Mouse (Mus musculus): ENCODE results near the gene Grap2. TPM values are rescaled to one million over a fixed set of nuclear protein-coding genes. Genes with fewer than 3 reads are reported as not detected.

The Grap2 gene
- polyA plus RNA-seq, 1 experiment from 2014 or later, result 4.9 TPM

DNA sequence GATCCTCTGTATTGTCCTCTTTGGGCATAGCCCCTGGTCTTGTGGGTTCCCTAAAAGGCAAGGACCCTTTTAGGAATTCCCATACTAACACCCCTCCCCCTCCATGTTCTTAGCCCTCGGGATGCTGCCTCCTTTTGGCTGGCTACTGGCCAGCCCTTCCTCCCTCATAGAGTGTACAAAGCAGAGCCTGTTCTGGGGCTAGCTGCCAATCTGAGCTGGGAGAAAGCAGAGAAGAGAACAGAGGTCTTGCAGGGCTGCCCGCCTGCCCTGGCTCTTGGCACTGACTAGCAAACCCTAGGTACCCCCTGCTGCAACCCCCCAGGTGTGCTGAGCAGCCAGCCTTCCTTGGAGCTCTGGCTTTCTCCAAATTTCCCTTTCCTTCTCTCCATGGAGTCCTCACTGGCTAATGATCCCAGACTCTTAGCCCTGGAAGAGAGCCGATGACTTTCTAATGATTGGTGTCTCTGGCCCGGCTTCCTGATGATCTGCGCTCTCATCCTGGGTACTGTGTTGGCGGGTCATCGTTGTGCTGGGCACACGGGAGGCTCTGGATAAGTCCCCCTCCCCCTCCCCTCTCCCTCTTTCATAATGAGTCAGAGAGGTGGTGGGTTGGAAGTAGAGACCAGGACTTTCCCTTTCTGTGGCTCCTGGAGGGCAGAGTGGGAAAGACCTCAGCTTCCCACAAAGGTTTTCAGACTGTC lies 107.3 kb downstream of the Grap2 start:
- Histone ChIP-seq H3K9me3 (ENCODE audit: control insufficient read depth, low read length) (no peaks in the 10 kb centered on the region), H3K4me1 (ENCODE audit: control insufficient read depth, insufficient read depth, low read length) (peaks cover 5% of the 10 kb centered on the region), H3K27ac (ENCODE audit: low read depth, low read length) (no peak overlapping the region), H3K27me3 (ENCODE audit: control insufficient read depth, insufficient read depth, low read length) (no peaks in the 10 kb centered on the region), H3K36me3 (ENCODE audit: control insufficient read depth, insufficient read depth, low read length) (no peaks in the 10 kb centered on the region), H3K4me3 (ENCODE audit: low read depth, low read length) (no peak overlapping the region), H3K4me2 (no peak overlapping the region), H3K9ac (ENCODE audit: low read length) (no peak overlapping the region)
- 54% methylated on average over 8 of the region's 8 CpGs for WGBS
- ATAC-seq (ENCODE audit: low FRiP score), result no peak
- DNase-seq (ENCODE audit: low spot score, missing footprints), result peak; percentile 82

DNA sequence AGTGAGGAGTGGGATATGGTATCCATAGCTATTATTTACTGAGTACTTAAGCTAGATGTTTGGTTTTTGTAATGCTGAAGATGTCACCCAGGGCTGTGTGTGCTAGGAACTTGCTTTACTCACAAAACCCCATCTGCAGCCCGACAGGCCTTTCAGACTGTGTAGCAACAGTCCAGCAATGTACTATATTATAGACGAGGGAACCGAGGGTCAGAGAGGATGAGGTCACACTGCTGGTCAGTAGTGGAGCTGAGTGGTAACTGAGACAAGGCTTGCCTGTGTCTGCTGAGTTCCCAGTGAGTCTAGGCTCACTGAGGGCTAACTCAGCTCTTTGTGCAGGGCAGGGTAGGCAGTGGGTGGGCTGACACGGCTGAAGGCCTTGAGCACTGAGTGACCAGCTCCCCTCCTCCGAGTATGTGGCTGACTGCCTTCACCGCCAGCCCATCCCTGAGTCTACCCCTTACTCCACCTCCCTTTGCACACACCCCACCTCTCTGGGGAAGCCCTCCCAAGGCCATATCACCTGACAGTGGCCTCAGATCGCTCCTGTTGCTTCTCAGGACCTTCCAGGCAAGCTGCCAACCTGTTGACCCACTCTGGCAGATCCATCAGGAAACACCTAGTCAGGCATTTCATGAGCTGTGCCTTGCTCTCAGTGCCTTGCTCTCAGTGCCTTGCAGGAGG lies 108.1 kb downstream of the Grap2 start:
- WGBS, result 53% methylated on average over 7 of the region's 7 CpGs
- no peak for ATAC-seq (ENCODE audit: low FRiP score)
- no peak overlapping the region for H3K4me2 ChIP-seq
- H3K27ac ChIP-seq (ENCODE audit: low read depth, low read length), result no peak overlapping the region
- no peak overlapping the region for H3K4me3 ChIP-seq (ENCODE audit: low read depth, low read length)
- no peaks in the 10 kb centered on the region for H3K9me3 ChIP-seq (ENCODE audit: control insufficient read depth, low read length)
- peak; percentile 45 for DNase-seq (ENCODE audit: low spot score, missing footprints)
- no peak overlapping the region for H3K9ac ChIP-seq (ENCODE audit: low read length)
- H3K4me1 ChIP-seq (ENCODE audit: control insufficient read depth, insufficient read depth, low read length), result peaks cover 12% of the 10 kb centered on the region
- no peaks in the 10 kb centered on the region for H3K27me3 ChIP-seq (ENCODE audit: control insufficient read depth, insufficient read depth, low read length)
- H3K36me3 ChIP-seq (ENCODE audit: control insufficient read depth, insufficient read depth, low read length), result no peaks in the 10 kb centered on the region

DNA sequence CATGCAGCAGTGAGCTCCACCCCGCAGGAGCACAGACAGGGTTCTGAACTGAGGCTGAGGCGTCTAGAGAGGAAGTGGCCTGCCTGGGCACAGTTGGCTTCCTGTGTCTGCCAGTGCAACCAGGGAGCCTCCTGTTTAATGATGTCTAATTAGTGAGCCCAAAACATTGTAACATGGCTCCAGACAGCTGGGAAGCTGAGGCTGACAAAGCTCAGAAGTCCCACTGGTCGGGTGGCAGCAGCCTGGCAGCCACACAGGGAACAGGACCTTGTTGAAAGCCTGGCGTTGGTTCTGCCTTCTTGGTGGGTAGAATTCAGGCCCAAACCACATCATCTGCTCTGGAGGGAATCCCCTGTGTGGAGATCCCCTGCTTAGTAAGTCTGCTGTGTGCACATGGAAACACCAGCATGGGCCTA lies 109.1 kb downstream of the Grap2 start:
- H3K4me1 ChIP-seq (ENCODE audit: control insufficient read depth, insufficient read depth, low read length), result peaks cover 17% of the 10 kb centered on the region
- no peak overlapping the region for H3K4me3 ChIP-seq (ENCODE audit: low read depth, low read length)
- no peaks in the 10 kb centered on the region for H3K9me3 ChIP-seq (ENCODE audit: control insufficient read depth, low read length)
- H3K27me3 ChIP-seq (ENCODE audit: control insufficient read depth, insufficient read depth, low read length), result no peaks in the 10 kb centered on the region
- 78% methylated on average over 4 of the region's 4 CpGs for WGBS
- DNase-seq (ENCODE audit: low spot score, missing footprints) (no peak), ATAC-seq (ENCODE audit: low FRiP score) (no peak)
- no peaks in the 10 kb centered on the region for H3K36me3 ChIP-seq (ENCODE audit: control insufficient read depth, insufficient read depth, low read length)
- no peak overlapping the region for H3K27ac ChIP-seq (ENCODE audit: low read depth, low read length)
- H3K9ac ChIP-seq (ENCODE audit: low read length), result no peak overlapping the region
- H3K4me2 ChIP-seq, result no peak overlapping the region

DNA sequence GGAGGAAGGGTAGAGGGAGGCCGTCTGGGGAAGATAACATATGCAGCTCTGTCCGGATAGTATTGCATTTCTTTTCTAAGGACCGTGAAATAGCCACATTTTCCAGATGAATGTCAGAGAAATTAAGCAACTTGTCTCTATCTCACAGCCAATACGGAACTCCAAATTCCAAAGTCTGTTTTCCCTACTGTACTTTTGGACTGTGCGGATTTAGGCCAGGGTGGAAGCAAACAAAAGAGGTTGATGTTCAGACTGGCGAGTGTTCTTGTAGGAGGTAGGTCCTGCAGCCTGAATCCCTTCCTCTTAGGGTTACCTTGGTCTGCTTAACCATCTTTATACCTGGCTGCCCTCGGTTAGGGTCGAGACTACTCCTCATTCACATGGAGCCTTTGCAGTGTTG lies 109.9 kb downstream of the Grap2 start:
- no peak for ATAC-seq (ENCODE audit: low FRiP score)
- H3K27ac ChIP-seq (ENCODE audit: low read depth, low read length), result no peak overlapping the region
- no peaks in the 10 kb centered on the region for H3K36me3 ChIP-seq (ENCODE audit: control insufficient read depth, insufficient read depth, low read length)
- H3K9me3 ChIP-seq (ENCODE audit: control insufficient read depth, low read length), result no peaks in the 10 kb centered on the region
- no peak overlapping the region for H3K4me3 ChIP-seq (ENCODE audit: low read depth, low read length)
- no peak overlapping the region for H3K4me2 ChIP-seq
- peak; percentile 35 for DNase-seq (ENCODE audit: low spot score, missing footprints)
- H3K4me1 ChIP-seq (ENCODE audit: control insufficient read depth, insufficient read depth, low read length), result peaks cover 17% of the 10 kb centered on the region
- no peaks in the 10 kb centered on the region for H3K27me3 ChIP-seq (ENCODE audit: control insufficient read depth, insufficient read depth, low read length)
- 86% methylated on average over 8 of the region's 8 CpGs for WGBS
- no peak overlapping the region for H3K9ac ChIP-seq (ENCODE audit: low read length)

DNA sequence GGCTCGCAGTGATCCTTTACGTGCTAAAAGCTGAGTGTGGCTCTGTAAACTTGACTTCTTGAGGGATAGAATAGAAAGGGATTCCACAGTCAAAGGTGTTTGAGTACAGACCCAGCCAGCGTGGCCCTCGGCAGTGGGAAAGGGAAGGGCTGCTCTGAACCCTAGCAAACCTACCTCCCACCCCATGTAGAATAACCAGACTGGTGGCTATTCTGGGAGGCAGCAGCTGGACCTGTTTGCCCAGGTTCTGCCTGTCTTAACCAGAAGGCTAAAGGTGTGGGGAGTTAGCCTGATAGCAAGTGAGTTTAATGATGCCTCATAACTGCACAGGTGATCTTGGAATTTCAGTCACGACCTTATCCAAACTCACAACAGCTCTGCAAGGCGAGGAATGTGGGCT lies 110.8 kb downstream of the Grap2 start:
- H3K4me1 ChIP-seq (ENCODE audit: control insufficient read depth, insufficient read depth, low read length), result peaks cover 17% of the 10 kb centered on the region
- no peaks in the 10 kb centered on the region for H3K9me3 ChIP-seq (ENCODE audit: control insufficient read depth, low read length)
- H3K9ac ChIP-seq (ENCODE audit: low read length), result no peak overlapping the region
- no peak for ATAC-seq (ENCODE audit: low FRiP score)
- no peak overlapping the region for H3K27ac ChIP-seq (ENCODE audit: low read depth, low read length)
- H3K36me3 ChIP-seq (ENCODE audit: control insufficient read depth, insufficient read depth, low read length), result no peaks in the 10 kb centered on the region
- no peak overlapping the region for H3K4me3 ChIP-seq (ENCODE audit: low read depth, low read length)
- DNase-seq (ENCODE audit: low spot score, missing footprints), result peak; percentile 66
- 91% methylated on average over 6 of the region's 6 CpGs for WGBS
- no peak overlapping the region for H3K4me2 ChIP-seq
- no peaks in the 10 kb centered on the region for H3K27me3 ChIP-seq (ENCODE audit: control insufficient read depth, insufficient read depth, low read length)

DNA sequence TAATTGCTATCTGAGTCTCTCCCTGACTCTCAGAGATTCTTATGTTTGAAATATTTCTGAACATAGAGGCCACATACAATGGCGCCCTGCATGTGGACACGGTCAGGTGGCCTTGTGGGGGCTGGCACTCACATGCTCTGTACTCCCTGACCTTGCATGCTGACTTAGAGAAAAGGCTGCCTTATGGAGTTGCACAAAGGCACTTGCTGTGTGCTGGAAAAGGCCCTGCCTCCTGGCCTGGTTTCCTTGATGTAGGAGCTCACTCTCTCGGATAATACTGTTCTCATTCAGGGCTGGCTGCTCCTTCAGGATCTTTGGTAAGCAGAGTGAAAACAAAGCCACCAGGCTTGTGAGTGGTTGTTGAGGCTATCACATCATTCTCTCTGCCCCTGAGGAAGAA lies 111.6 kb downstream of the Grap2 start:
- peaks cover 17% of the 10 kb centered on the region for H3K4me1 ChIP-seq (ENCODE audit: control insufficient read depth, insufficient read depth, low read length)
- DNase-seq (ENCODE audit: low spot score, missing footprints) (no peak), ATAC-seq (ENCODE audit: low FRiP score) (no peak)
- no peak overlapping the region for H3K9ac ChIP-seq (ENCODE audit: low read length)
- no peak overlapping the region for H3K4me2 ChIP-seq
- 0 out of 2 replicates have a peak overlapping the region, but pooled peaks have one; percentile 30 for H3K27ac ChIP-seq (ENCODE audit: low read depth, low read length)
- H3K36me3 ChIP-seq (ENCODE audit: control insufficient read depth, insufficient read depth, low read length), result no peaks in the 10 kb centered on the region
- no peaks in the 10 kb centered on the region for H3K27me3 ChIP-seq (ENCODE audit: control insufficient read depth, insufficient read depth, low read length)
- no peak overlapping the region for H3K4me3 ChIP-seq (ENCODE audit: low read depth, low read length)
- no peaks in the 10 kb centered on the region for H3K9me3 ChIP-seq (ENCODE audit: control insufficient read depth, low read length)
- 46% methylated on average over 3 of the region's 3 CpGs for WGBS

DNA sequence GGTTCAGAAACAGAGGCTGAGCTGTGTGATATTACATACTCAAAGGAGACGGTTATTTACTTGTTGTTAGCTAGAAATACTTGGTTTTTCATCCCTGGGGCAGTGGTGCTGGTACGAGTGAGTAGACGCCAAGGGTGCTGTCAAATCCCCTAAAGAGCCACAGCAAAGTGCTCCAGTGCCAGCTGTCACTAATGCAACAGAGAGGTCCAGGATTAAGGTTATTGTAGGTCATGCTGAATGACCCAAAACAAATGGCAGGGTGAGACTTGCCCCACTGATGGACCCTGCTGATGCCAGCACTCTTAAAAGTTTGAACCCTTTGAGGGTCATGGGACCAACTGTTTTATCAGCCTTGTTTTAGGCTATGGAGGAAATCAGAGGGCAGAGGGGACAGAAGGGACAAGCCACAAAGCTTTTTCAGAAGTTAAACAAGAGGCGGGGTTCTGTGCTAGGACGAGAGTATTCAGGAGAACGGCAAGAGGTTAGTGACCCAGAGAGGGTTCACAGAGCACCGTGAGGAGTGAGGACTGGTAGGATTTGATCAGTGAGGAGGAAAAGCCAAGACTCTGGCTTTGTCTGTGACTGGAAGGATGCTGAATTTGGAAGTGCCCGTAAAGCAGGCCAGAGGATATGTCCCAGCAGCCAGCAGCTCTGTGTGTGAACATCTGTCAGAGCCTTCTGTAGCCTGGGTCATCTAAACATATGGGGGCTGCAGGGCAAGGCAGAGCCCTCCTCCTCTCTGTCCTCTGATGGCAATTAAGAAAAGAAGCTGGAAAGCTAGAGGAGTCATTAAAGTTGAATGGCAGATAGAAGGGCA lies 112.6 kb downstream of the Grap2 start:
- H3K36me3 ChIP-seq (ENCODE audit: control insufficient read depth, insufficient read depth, low read length), result no peaks in the 10 kb centered on the region
- no peak overlapping the region for H3K4me3 ChIP-seq (ENCODE audit: low read depth, low read length)
- no peaks in the 10 kb centered on the region for H3K27me3 ChIP-seq (ENCODE audit: control insufficient read depth, insufficient read depth, low read length)
- no peak overlapping the region for H3K9ac ChIP-seq (ENCODE audit: low read length)
- 10% methylated on average over 8 of the region's 8 CpGs for WGBS
- H3K4me2 ChIP-seq, result no peak overlapping the region; the same call in 1 of the 2 replicates
- H3K9me3 ChIP-seq (ENCODE audit: control insufficient read depth, low read length), result no peaks in the 10 kb centered on the region
- peak overlapping the region; percentile 35 for H3K27ac ChIP-seq (ENCODE audit: low read depth, low read length)
- DNase-seq (ENCODE audit: low spot score, missing footprints), result peak; percentile 86
- H3K4me1 ChIP-seq (ENCODE audit: control insufficient read depth, insufficient read depth, low read length), result peaks cover 17% of the 10 kb centered on the region
- ATAC-seq (ENCODE audit: low FRiP score), result peak; percentile 24; the same call in 1 of the 2 replicates

DNA sequence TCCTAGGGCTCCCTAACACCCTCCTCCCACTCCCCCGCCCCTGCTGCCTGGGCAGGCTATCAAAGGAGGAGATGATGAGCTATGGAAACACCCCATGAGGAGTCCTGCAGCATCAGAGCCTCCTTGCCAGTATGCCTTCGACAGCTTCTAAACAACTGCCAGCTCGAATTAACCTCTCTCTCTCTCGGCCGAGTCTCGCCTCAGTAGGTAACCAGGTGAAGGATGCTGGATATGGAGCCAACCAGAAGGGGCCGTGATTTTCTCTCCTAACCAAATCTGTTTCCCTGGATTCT lies 113.2 kb downstream of the Grap2 start:
- Histone ChIP-seq H3K36me3 (ENCODE audit: control insufficient read depth, insufficient read depth, low read length) (no peaks in the 10 kb centered on the region), H3K27ac (ENCODE audit: low read depth, low read length) (no peak overlapping the region), H3K27me3 (ENCODE audit: control insufficient read depth, insufficient read depth, low read length) (no peaks in the 10 kb centered on the region), H3K9me3 (ENCODE audit: control insufficient read depth, low read length) (no peaks in the 10 kb centered on the region), H3K4me2 (no peak overlapping the region), H3K4me1 (ENCODE audit: control insufficient read depth, insufficient read depth, low read length) (peaks cover 17% of the 10 kb centered on the region), H3K4me3 (ENCODE audit: low read depth, low read length) (no peak overlapping the region), H3K9ac (ENCODE audit: low read length) (no peak overlapping the region)
- DNase-seq (ENCODE audit: low spot score, missing footprints), result peak; percentile 85
- WGBS, result 38% methylated on average over 7 of the region's 7 CpGs
- peak; percentile 55; the same call in 1 of the 2 replicates for ATAC-seq (ENCODE audit: low FRiP score)

DNA sequence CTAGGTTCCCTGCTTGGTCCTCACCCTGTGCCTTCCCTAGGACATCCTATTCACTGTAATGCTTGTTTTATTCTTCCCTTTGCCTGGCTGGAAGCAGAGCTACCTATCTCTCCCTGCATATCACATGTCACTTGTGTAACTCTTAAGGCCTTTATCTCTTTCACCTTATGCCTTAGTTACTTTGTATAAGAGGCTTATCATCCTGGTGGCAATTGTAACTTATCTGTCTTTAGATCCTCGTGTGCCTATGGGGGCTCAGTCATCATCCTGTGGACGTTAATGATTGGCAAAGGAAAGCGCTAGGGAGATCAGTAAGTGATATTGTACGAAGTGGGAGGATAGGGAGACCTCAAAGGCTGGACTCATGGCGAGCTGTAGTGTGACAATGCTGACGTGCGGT lies 116.1 kb downstream of the Grap2 start:
- peak; percentile 4 for DNase-seq (ENCODE audit: low spot score, missing footprints)
- no peaks in the 10 kb centered on the region for H3K36me3 ChIP-seq (ENCODE audit: control insufficient read depth, insufficient read depth, low read length)
- WGBS, result 77% methylated on average over 7 of the region's 7 CpGs
- H3K4me2 ChIP-seq, result no peak overlapping the region
- peaks cover 21% of the 10 kb centered on the region for H3K4me1 ChIP-seq (ENCODE audit: control insufficient read depth, insufficient read depth, low read length)
- ATAC-seq (ENCODE audit: low FRiP score), result no peak
- H3K9ac ChIP-seq (ENCODE audit: low read length), result no peak overlapping the region
- H3K9me3 ChIP-seq (ENCODE audit: control insufficient read depth, low read length), result no peaks in the 10 kb centered on the region
- H3K27me3 ChIP-seq (ENCODE audit: control insufficient read depth, insufficient read depth, low read length), result no peaks in the 10 kb centered on the region
- no peak overlapping the region for H3K27ac ChIP-seq (ENCODE audit: low read depth, low read length)
- no peak overlapping the region for H3K4me3 ChIP-seq (ENCODE audit: low read depth, low read length)
